Mouse (Mus musculus): ENCODE data around the gene Ccdc97. TPM values are rescaled to one million over a fixed set of nuclear protein-coding genes. Genes with fewer than 3 reads are reported as not detected.

Ccdc97 gene
- polyA plus RNA-seq, 2 experiments, result 28.4 to 64.5 TPM

DNA sequence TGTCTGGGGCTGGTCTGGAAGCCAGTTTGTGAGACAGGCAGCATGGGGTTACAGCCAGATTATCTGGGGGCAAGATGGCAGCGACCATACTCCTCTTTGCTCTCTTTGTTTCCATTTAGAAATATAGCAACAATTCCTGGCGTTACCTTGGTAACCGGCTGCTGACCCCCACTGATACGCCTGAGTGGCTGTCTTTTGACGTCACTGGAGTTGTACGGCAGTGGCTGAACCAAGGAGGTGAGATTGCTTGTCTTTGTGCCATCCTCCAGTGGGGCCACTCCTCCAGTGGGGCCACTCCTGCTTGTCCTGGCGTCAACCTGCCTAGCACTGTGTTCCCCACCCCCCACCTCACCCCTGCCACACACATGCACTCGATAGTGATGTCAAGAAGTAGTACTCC, 24.8 kb downstream of the Ccdc97 start:
- Histone ChIP-seq H3K36me3 (ENCODE audit: control insufficient read depth, insufficient read depth, low read length) (no peaks in the 10 kb centered on the region), H3K4me1 (ENCODE audit: control insufficient read depth, insufficient read depth, low read length) (peaks cover 5% of the 10 kb centered on the region; the same call in 1 of the 2 replicates), H3K9ac (ENCODE audit: low read depth, low read length, severe bottlenecking) (no peak overlapping the region), H3K4me3 (replicated peaks; ENCODE audit: low read length) (no peak overlapping the region), H3K27me3 (ENCODE audit: control insufficient read depth, insufficient read depth, low read length) (peaks cover 18% of the 10 kb centered on the region), H3K9me3 (ENCODE audit: control insufficient read depth, low read length) (no peaks in the 10 kb centered on the region), H3K4me2 (replicated peaks; ENCODE audit: low read depth, low read length, severe bottlenecking) (no peak overlapping the region), H3K27ac (replicated peaks; ENCODE audit: low read depth, low read length) (no peak overlapping the region)
- 71% methylated on average over 8 of the region's 8 CpGs for WGBS
- DNase-seq (ENCODE audit: low spot score), result no peak
- TF ChIP-seq POLR2A (IDR thresholded peaks at IDR 0.05; ENCODE audit: borderline replicate concordance, extremely low read depth, insufficient read depth, insufficient read length), result no peak
- ATAC-seq (ENCODE audit: low FRiP score, low read depth), result no peak

DNA sequence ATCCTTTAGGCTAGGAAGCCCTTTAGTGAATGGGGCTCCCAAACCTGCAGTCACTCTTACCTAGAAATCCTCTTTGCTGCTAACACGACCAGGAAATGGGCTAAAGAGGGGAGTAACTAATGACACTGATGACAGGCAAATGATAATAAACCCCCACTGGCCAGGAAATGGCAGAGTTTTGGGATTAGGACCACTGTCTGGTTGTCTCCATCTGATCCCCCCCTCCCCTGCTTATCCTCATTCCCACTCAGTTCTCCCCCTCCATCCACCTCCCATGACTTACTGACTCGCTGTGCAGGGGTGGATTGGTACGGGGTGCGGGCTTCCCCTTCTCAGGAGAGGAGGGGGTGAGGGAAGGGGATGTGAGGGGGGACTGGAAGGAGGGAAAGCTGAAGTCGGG, 28.8 kb downstream of the Ccdc97 start:
- no peak for TF ChIP-seq POLR2A (IDR thresholded peaks at IDR 0.05; ENCODE audit: borderline replicate concordance, extremely low read depth, insufficient read depth, insufficient read length)
- no peak for DNase-seq (ENCODE audit: low spot score)
- Histone ChIP-seq H3K27ac (replicated peaks; ENCODE audit: low read depth, low read length) (no peak overlapping the region), H3K4me3 (replicated peaks; ENCODE audit: low read length) (peak overlapping the region; percentile 60; the same call in 1 of the 2 replicates), H3K4me2 (replicated peaks; ENCODE audit: low read depth, low read length, severe bottlenecking) (peak overlapping the region; percentile 90; the same call in 1 of the 2 replicates), H3K9me3 (ENCODE audit: control insufficient read depth, low read length) (no peaks in the 10 kb centered on the region), H3K27me3 (ENCODE audit: control insufficient read depth, insufficient read depth, low read length) (peaks cover 50% of the 10 kb centered on the region), H3K36me3 (ENCODE audit: control insufficient read depth, insufficient read depth, low read length) (no peaks in the 10 kb centered on the region), H3K9ac (ENCODE audit: low read depth, low read length, severe bottlenecking) (no peak overlapping the region), H3K4me1 (ENCODE audit: control insufficient read depth, insufficient read depth, low read length) (peaks cover 21% of the 10 kb centered on the region)
- no peak for ATAC-seq (ENCODE audit: low FRiP score, low read depth)
- 39% methylated on average over 5 of the region's 5 CpGs for WGBS

DNA sequence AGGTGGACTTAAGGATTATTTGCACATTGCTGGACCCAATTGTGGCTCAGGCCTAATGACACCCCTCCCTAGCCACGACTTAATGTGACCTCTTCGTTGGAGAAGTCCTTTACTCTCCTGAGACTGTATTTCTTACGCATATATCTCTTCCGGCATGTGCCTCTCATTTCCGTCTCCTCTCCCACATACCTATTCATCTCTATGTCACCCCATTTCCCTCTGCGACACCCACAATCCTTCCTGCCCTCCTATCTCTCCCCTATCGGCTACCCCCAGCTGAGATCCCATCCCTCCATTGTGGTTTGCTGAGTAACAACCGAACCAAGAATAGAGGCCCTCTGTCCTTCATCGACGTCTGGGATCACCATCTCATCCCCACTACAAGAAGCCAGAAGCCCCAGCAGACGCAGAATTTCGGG, 29.3 kb downstream of the Ccdc97 start:
- Histone ChIP-seq H3K27me3 (ENCODE audit: control insufficient read depth, insufficient read depth, low read length) (peaks cover 50% of the 10 kb centered on the region), H3K4me1 (ENCODE audit: control insufficient read depth, insufficient read depth, low read length) (peaks cover 21% of the 10 kb centered on the region), H3K9ac (ENCODE audit: low read depth, low read length, severe bottlenecking) (peak overlapping the region; percentile 46; the same call in 1 of the 2 replicates), H3K4me2 (replicated peaks; ENCODE audit: low read depth, low read length, severe bottlenecking) (peak overlapping the region; percentile 90), H3K27ac (replicated peaks; ENCODE audit: low read depth, low read length) (no peak overlapping the region), H3K9me3 (ENCODE audit: control insufficient read depth, low read length) (no peaks in the 10 kb centered on the region), H3K4me3 (replicated peaks; ENCODE audit: low read length) (peak overlapping the region; percentile 60), H3K36me3 (ENCODE audit: control insufficient read depth, insufficient read depth, low read length) (no peaks in the 10 kb centered on the region)
- ATAC-seq (ENCODE audit: low FRiP score, low read depth) (no peak), DNase-seq (ENCODE audit: low spot score) (no peak)
- WGBS, result 10% methylated on average over 12 of the region's 12 CpGs
- TF ChIP-seq POLR2A (IDR thresholded peaks at IDR 0.05; ENCODE audit: borderline replicate concordance, extremely low read depth, insufficient read depth, insufficient read length), result no peak

GRCm38 (mm10) chr7:25688810-25689586, 29.9 kb downstream of the Ccdc97 start:
- Histone ChIP-seq H3K4me1 (ENCODE audit: control insufficient read depth, insufficient read depth, low read length) (peaks cover 21% of the 10 kb centered on the region), H3K9ac (ENCODE audit: low read depth, low read length, severe bottlenecking) (peak overlapping the region; percentile 46), H3K4me3 (replicated peaks; ENCODE audit: low read length) (peak overlapping the region; percentile 60), H3K27ac (replicated peaks; ENCODE audit: low read depth, low read length) (no peak overlapping the region), H3K4me2 (replicated peaks; ENCODE audit: low read depth, low read length, severe bottlenecking) (peak overlapping the region; percentile 90), H3K27me3 (ENCODE audit: control insufficient read depth, insufficient read depth, low read length) (peaks cover 50% of the 10 kb centered on the region), H3K36me3 (ENCODE audit: control insufficient read depth, insufficient read depth, low read length) (no peaks in the 10 kb centered on the region), H3K9me3 (ENCODE audit: control insufficient read depth, low read length) (no peaks in the 10 kb centered on the region)
- DNase-seq (ENCODE audit: low spot score) (peak; percentile 66), ATAC-seq (ENCODE audit: low FRiP score, low read depth) (peak; percentile 51)
- WGBS, result under 1% methylated on average over 35 of the region's 52 CpGs
- TF ChIP-seq POLR2A (IDR thresholded peaks at IDR 0.05; ENCODE audit: borderline replicate concordance, extremely low read depth, insufficient read depth, insufficient read length), result no peak

GRCm38 (mm10) chr7:25687811-25688401, 31.0 kb downstream of the Ccdc97 start:
- no peak overlapping the region for H3K27ac ChIP-seq (replicated peaks; ENCODE audit: low read depth, low read length)
- no peaks in the 10 kb centered on the region for H3K36me3 ChIP-seq (ENCODE audit: control insufficient read depth, insufficient read depth, low read length)
- peaks cover 50% of the 10 kb centered on the region for H3K27me3 ChIP-seq (ENCODE audit: control insufficient read depth, insufficient read depth, low read length)
- DNase-seq (ENCODE audit: low spot score) (no peak), ATAC-seq (ENCODE audit: low FRiP score, low read depth) (no peak)
- H3K9ac ChIP-seq (ENCODE audit: low read depth, low read length, severe bottlenecking), result peak overlapping the region; percentile 75
- peak overlapping the region; percentile 90 for H3K4me2 ChIP-seq (replicated peaks; ENCODE audit: low read depth, low read length, severe bottlenecking)
- no peak for TF ChIP-seq POLR2A (IDR thresholded peaks at IDR 0.05; ENCODE audit: borderline replicate concordance, extremely low read depth, insufficient read depth, insufficient read length)
- WGBS, result under 1% methylated on average over 42 of the region's 47 CpGs
- H3K4me1 ChIP-seq (ENCODE audit: control insufficient read depth, insufficient read depth, low read length), result peaks cover 21% of the 10 kb centered on the region
- no peaks in the 10 kb centered on the region for H3K9me3 ChIP-seq (ENCODE audit: control insufficient read depth, low read length)
- peak overlapping the region; percentile 60 for H3K4me3 ChIP-seq (replicated peaks; ENCODE audit: low read length)

All from limb, embryonic 14.5 days (tissue).